Mouse (Mus musculus): ENCODE measurements around the gene Dnajb8.

Dnajb8 gene

GRCm38 (mm10) chr6:88299491-88299890, 77.4 kb downstream of the Dnajb8 start:
- DNase-seq = no peak

GRCm38 (mm10) chr6:88301234-88301633, 79.2 kb downstream of the Dnajb8 start:
- no peak for DNase-seq
